Mouse (Mus musculus): ENCODE measurements around the gene Pde4b. TPM values are rescaled to one million over a fixed set of nuclear protein-coding genes. Genes with fewer than 3 reads are reported as not detected.

The Pde4b gene
- polyA plus RNA-seq, 1 experiment from 2014 or later, result 25.7 TPM

- Histone ChIP-seq H3K9me3 (ENCODE audit: low read depth, low read length) (no peaks in the 10 kb centered on the region), H3K4me1 (ENCODE audit: insufficient read depth) (0 out of 2 replicates have a peak, but pooled peaks cover 4% of the 10 kb centered on the region), H3K4me2 (no peak overlapping the region), H3K27me3 (ENCODE audit: insufficient read depth, low read length) (no peaks in the 10 kb centered on the region), H3K4me3 (ENCODE audit: low read depth, low read length) (no peak overlapping the region), H3K9ac (no peak overlapping the region), H3K27ac (ENCODE audit: low read depth) (no peak overlapping the region), H3K36me3 (ENCODE audit: insufficient read depth) (no peaks in the 10 kb centered on the region)
- no peak for TF ChIP-seq CTCF (IDR thresholded peaks at IDR 0.05; ENCODE audit: low read depth)
- ATAC-seq (ENCODE audit: insufficient read depth) (no peak), DNase-seq (no peak)
- 65% methylated on average over 6 of the region's 6 CpGs for WGBS
Measured at GRCm38 (mm10) chr4:102521434-102521833, 434.1 kb downstream of the Pde4b start.

- 36% methylated on average over 7 of the region's 7 CpGs for WGBS
- DNase-seq, result no peak
- H3K9ac ChIP-seq, result no peak overlapping the region
- no peaks in the 10 kb centered on the region for H3K4me1 ChIP-seq (ENCODE audit: insufficient read depth)
- H3K4me2 ChIP-seq, result no peak overlapping the region
- no peaks in the 10 kb centered on the region for H3K9me3 ChIP-seq (ENCODE audit: low read depth, low read length)
- no peaks in the 10 kb centered on the region for H3K27me3 ChIP-seq (ENCODE audit: insufficient read depth, low read length)
- TF ChIP-seq CTCF (IDR thresholded peaks at IDR 0.05; ENCODE audit: low read depth), result no peak
- no peak overlapping the region for H3K27ac ChIP-seq (ENCODE audit: low read depth)
- no peaks in the 10 kb centered on the region for H3K36me3 ChIP-seq (ENCODE audit: insufficient read depth)
- no peak overlapping the region for H3K4me3 ChIP-seq (ENCODE audit: low read depth, low read length)
- ATAC-seq (ENCODE audit: insufficient read depth), result peak; percentile 56; the same call in 1 of the 2 replicates
Measured at GRCm38 (mm10) chr4:102527361-102527760, 440.0 kb downstream of the Pde4b start.

GRCm38 (mm10) chr4:102530797-102531196 lies 443.5 kb downstream of the Pde4b start:
- Histone ChIP-seq H3K4me2 (no peak overlapping the region), H3K9me3 (ENCODE audit: low read depth, low read length) (no peaks in the 10 kb centered on the region), H3K36me3 (ENCODE audit: insufficient read depth) (no peaks in the 10 kb centered on the region), H3K4me3 (ENCODE audit: low read depth, low read length) (no peak overlapping the region), H3K9ac (no peak overlapping the region), H3K27ac (ENCODE audit: low read depth) (no peak overlapping the region), H3K27me3 (ENCODE audit: insufficient read depth, low read length) (no peaks in the 10 kb centered on the region), H3K4me1 (ENCODE audit: insufficient read depth) (no peaks in the 10 kb centered on the region)
- no peak for DNase-seq
- no peak for TF ChIP-seq CTCF (IDR thresholded peaks at IDR 0.05; ENCODE audit: low read depth)
- WGBS, result 83% methylated on average over 4 of the region's 4 CpGs
- ATAC-seq (ENCODE audit: insufficient read depth), result no peak

- no peak for TF ChIP-seq CTCF (IDR thresholded peaks at IDR 0.05; ENCODE audit: low read depth)
- Histone ChIP-seq H3K4me3 (ENCODE audit: low read depth, low read length) (no peak overlapping the region), H3K36me3 (ENCODE audit: insufficient read depth) (no peaks in the 10 kb centered on the region), H3K4me2 (no peak overlapping the region), H3K4me1 (ENCODE audit: insufficient read depth) (no peaks in the 10 kb centered on the region), H3K9ac (no peak overlapping the region), H3K27ac (ENCODE audit: low read depth) (no peak overlapping the region), H3K27me3 (ENCODE audit: insufficient read depth, low read length) (no peaks in the 10 kb centered on the region), H3K9me3 (ENCODE audit: low read depth, low read length) (no peaks in the 10 kb centered on the region)
- DNase-seq, result no peak
- no peak for ATAC-seq (ENCODE audit: insufficient read depth)
- 63% methylated on average over 4 of the region's 4 CpGs for WGBS
Measured at GRCm38 (mm10) chr4:102531729-102532128, 444.4 kb downstream of the Pde4b start.

- Histone ChIP-seq H3K9me3 (ENCODE audit: low read depth, low read length) (no peaks in the 10 kb centered on the region), H3K9ac (no peak overlapping the region), H3K27me3 (ENCODE audit: insufficient read depth, low read length) (no peaks in the 10 kb centered on the region), H3K4me2 (no peak overlapping the region), H3K27ac (ENCODE audit: low read depth) (no peak overlapping the region), H3K4me3 (ENCODE audit: low read depth, low read length) (no peak overlapping the region), H3K36me3 (ENCODE audit: insufficient read depth) (no peaks in the 10 kb centered on the region), H3K4me1 (ENCODE audit: insufficient read depth) (no peaks in the 10 kb centered on the region)
- DNase-seq, result no peak
- WGBS, result 61% methylated on average over 8 of the region's 8 CpGs
- ATAC-seq (ENCODE audit: insufficient read depth), result no peak
- no peak for TF ChIP-seq CTCF (IDR thresholded peaks at IDR 0.05; ENCODE audit: low read depth)
Measured at GRCm38 (mm10) chr4:102533183-102534048, 446.1 kb downstream of the Pde4b start.

GRCm38 (mm10) chr4:102534049-102534730 lies 446.8 kb downstream of the Pde4b start:
- H3K27me3 ChIP-seq (ENCODE audit: insufficient read depth, low read length), result no peaks in the 10 kb centered on the region
- H3K4me1 ChIP-seq (ENCODE audit: insufficient read depth), result no peaks in the 10 kb centered on the region
- DNase-seq (no peak), ATAC-seq (ENCODE audit: insufficient read depth) (no peak)
- H3K4me3 ChIP-seq (ENCODE audit: low read depth, low read length), result no peak overlapping the region
- H3K27ac ChIP-seq (ENCODE audit: low read depth), result no peak overlapping the region
- no peak for TF ChIP-seq CTCF (IDR thresholded peaks at IDR 0.05; ENCODE audit: low read depth)
- H3K36me3 ChIP-seq (ENCODE audit: insufficient read depth), result no peaks in the 10 kb centered on the region
- H3K4me2 ChIP-seq, result no peak overlapping the region
- H3K9me3 ChIP-seq (ENCODE audit: low read depth, low read length), result no peaks in the 10 kb centered on the region
- 67% methylated on average over 5 of the region's 5 CpGs for WGBS
- no peak overlapping the region for H3K9ac ChIP-seq

GRCm38 (mm10) chr4:102535886-102536285 lies 448.5 kb downstream of the Pde4b start:
- DNase-seq, result no peak
- Histone ChIP-seq H3K9ac (no peak overlapping the region), H3K27ac (ENCODE audit: low read depth) (no peak overlapping the region), H3K36me3 (ENCODE audit: insufficient read depth) (no peaks in the 10 kb centered on the region), H3K4me2 (no peak overlapping the region), H3K27me3 (ENCODE audit: insufficient read depth, low read length) (no peaks in the 10 kb centered on the region), H3K4me3 (ENCODE audit: low read depth, low read length) (no peak overlapping the region), H3K4me1 (ENCODE audit: insufficient read depth) (no peaks in the 10 kb centered on the region), H3K9me3 (ENCODE audit: low read depth, low read length) (no peaks in the 10 kb centered on the region)
- WGBS, result 58% methylated on average over 3 of the region's 3 CpGs
- no peak for TF ChIP-seq CTCF (IDR thresholded peaks at IDR 0.05; ENCODE audit: low read depth)
- no peak for ATAC-seq (ENCODE audit: insufficient read depth)

Measured in lung, embryonic 14.5 days (tissue).